Mouse (Mus musculus) C2C12 (cell line): ENCODE results near the gene Recql5.

Experiments
- CTCF ChIP-seq: IDR thresholded peaks from one replicate; pipeline ENCODE4 v1.5.1; 2011; ENCODE audit not compliant: control insufficient read depth, insufficient read depth, insufficient read length
- FOSL1 ChIP-seq: IDR thresholded peaks from one replicate; pipeline ENCODE4 v1.8.0; 2011; ENCODE audit warnings: mild to moderate bottlenecking, low read length; ENCODE audit not compliant: poor library complexity, insufficient read depth, severe bottlenecking
- USF1 ChIP-seq: IDR thresholded peaks from one replicate; pipeline ENCODE4 v1.6.1; 2011; ENCODE audit warnings: low read depth, mild to moderate bottlenecking, control low read depth, moderate library complexity

DNA sequence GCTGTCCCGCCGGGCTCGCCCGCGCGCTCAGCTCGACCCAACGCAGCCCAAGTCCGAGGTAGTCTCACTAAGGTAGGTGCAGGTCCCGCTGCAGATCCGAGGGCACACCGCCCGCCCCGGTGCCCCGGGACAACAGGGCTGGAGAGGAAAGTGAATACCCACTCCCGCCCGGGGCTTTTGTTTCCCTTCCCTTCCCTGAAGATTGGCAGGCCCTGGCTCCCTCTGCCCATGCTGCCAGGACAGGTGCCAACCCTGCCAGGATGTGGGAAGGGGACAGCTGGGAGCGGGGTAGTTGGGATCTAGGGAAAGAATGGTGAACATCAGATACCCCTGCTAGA is 41.8 kb upstream of the Recql5 start:
- no peak for TF ChIP-seq CTCF
- no peak for TF ChIP-seq FOSL1
- TF ChIP-seq USF1: no peak
